Mouse (Mus musculus): ENCODE data around the gene Olfr113.

GRCm38 (mm10) chr17:37535173-37535572 lies 42.3 kb downstream of the Olfr113 start:
- no peak for TF ChIP-seq USF2 (conservative IDR thresholded peaks at IDR 0.05; ENCODE audit: low read depth, low read length)
- TF ChIP-seq MXI1 (IDR thresholded peaks at IDR 0.05; ENCODE audit: low read depth, low read length), result no peak
- TF ChIP-seq PAX5 (IDR thresholded peaks at IDR 0.05; ENCODE audit: low read length), result no peak
- TF ChIP-seq NRF1 (IDR thresholded peaks at IDR 0.05; ENCODE audit: low read depth, low read length), result no peak
- no peak for TF ChIP-seq CTCF (conservative IDR thresholded peaks at IDR 0.05 in 1 of 2, IDR thresholded peaks at IDR 0.05 in 1 of 2; ENCODE audit: low read depth in 2 of 2, low read length in 2 of 2)
- no peak for TF ChIP-seq ZMIZ1 (IDR thresholded peaks at IDR 0.05; ENCODE audit: low read depth, low read length)
- TF ChIP-seq SMC3 (IDR thresholded peaks at IDR 0.05; ENCODE audit: low read depth, low read length), result no peak
- TF ChIP-seq POLR2A (IDR thresholded peaks at IDR 0.05; ENCODE audit: low read depth, low read length), result no peak
- TF ChIP-seq RAD21 (IDR thresholded peaks at IDR 0.05; ENCODE audit: low read depth, low read length), result no peak
- no peak for TF ChIP-seq SIN3A (IDR thresholded peaks at IDR 0.05; ENCODE audit: low read length)
- no peak for TF ChIP-seq MAX (IDR thresholded peaks at IDR 0.05; ENCODE audit: low read length)
- TF ChIP-seq MEF2A (IDR thresholded peaks at IDR 0.05; ENCODE audit: borderline replicate concordance, low read depth, low read length), result no peak
- TF ChIP-seq E2F4 (IDR thresholded peaks at IDR 0.05; ENCODE audit: insufficient replicate concordance, low read depth, low read length), result no peak

Data from CH12.LX (cell line).